Mouse (Mus musculus): ENCODE data around the gene Nufip1.

GRCm38 (mm10) chr14:76097815-76098214 lies 12.9 kb upstream of the Nufip1 start:
- TF ChIP-seq POLR2AphosphoS5 (IDR thresholded peaks at IDR 0.05; ENCODE audit: insufficient replicate concordance, low read depth, low read length) (no peak), CTCF (IDR thresholded peaks at IDR 0.05; ENCODE audit: low read depth, low read length) (no peak), TAL1 (conservative IDR thresholded peaks at IDR 0.05; ENCODE audit: low read depth, low read length) (no peak), GATA1 (IDR thresholded peaks at IDR 0.05; ENCODE audit: borderline replicate concordance, low read length) (no peak)

Measured in G1E (cell line).